Mouse (Mus musculus) adrenal gland, adult (tissue): ENCODE data around the gene Kctd11.
"Not testable (repeated sequence)": the region's sequence is repeated elsewhere in the genome, so short reads cannot be mapped to it uniquely, and the experiment has no call there.

Experiments used
- DNase-seq, 2 experiments: peaks; one replicate each; pipeline ENCODE4 v3.0.0; 2022 to 2023; ENCODE audit warnings: low spot score in 1 of 2; ENCODE audit not compliant: inconsistent age in 2 of 2

The Kctd11 gene

GRCm38 (mm10) chr11:69883527-69884151, 2.4 kb upstream of the Kctd11 start:
- peak; percentile 29 to 42 for DNase-seq

GRCm38 (mm10) chr11:69883066-69883465, 1.9 kb upstream of the Kctd11 start:
- DNase-seq = peak; percentile 24 to 62

GRCm38 (mm10) chr11:69881787-69882670, 823 bp upstream of the Kctd11 start:
- peak; percentile 19 to 39 for DNase-seq

GRCm38 (mm10) chr11:69880506-69880852, 727 bp downstream of the Kctd11 start:
- DNase-seq = no peak

- DNase-seq = peak in 1 of 2 experiments; percentile 35
These were observed 1.5 kb downstream of the Kctd11 start for GRCm38 (mm10) chr11:69879711-69880110.

GRCm38 (mm10) chr11:69878952-69879351, 2.3 kb downstream of the Kctd11 start:
- no peak for DNase-seq

GRCm38 (mm10) chr11:69878399-69878798, 2.8 kb downstream of the Kctd11 start:
- DNase-seq = no peak

- DNase-seq = no peak
These were observed 3.3 kb downstream of the Kctd11 start, which contains the start of gene Tmem95 for GRCm38 (mm10) chr11:69877878-69878277. TSS of gene Tmem95 (minus strand) at chr11:69878018.

- peak; percentile 85 to 94 for DNase-seq
These were observed 4.3 kb downstream of the Kctd11 start for GRCm38 (mm10) chr11:69876867-69877266.

GRCm38 (mm10) chr11:69876186-69876585, 5.0 kb downstream of the Kctd11 start:
- peak in 1 of 2 experiments; percentile 60 for DNase-seq

GRCm38 (mm10) chr11:69872451-69872850, 8.8 kb downstream of the Kctd11 start:
- peak; percentile 49 to 70 for DNase-seq

- DNase-seq = no peak
These were observed 9.4 kb downstream of the Kctd11 start for GRCm38 (mm10) chr11:69871822-69872221.

GRCm38 (mm10) chr11:69870289-69871069, 10.7 kb downstream of the Kctd11 start:
- no peak for DNase-seq

- no peak for DNase-seq
These were observed 13.9 kb downstream of the Kctd11 start for GRCm38 (mm10) chr11:69867335-69867734.

- DNase-seq = no peak
These were observed 15.6 kb downstream of the Kctd11 start for GRCm38 (mm10) chr11:69865561-69865960.

GRCm38 (mm10) chr11:69864138-69864860, 16.9 kb downstream of the Kctd11 start:
- DNase-seq = no peak

- not testable (repeated sequence) for DNase-seq
These were observed 17.5 kb downstream of the Kctd11 start for GRCm38 (mm10) chr11:69863729-69864128.

- no peak for DNase-seq
These were observed 22.9 kb downstream of the Kctd11 start, which contains the start of gene Tnk1 for GRCm38 (mm10) chr11:69858113-69858998. TSS of gene Tnk1 (minus strand) at chr11:69858730.

- DNase-seq = peak; percentile 55 to 76
These were observed 25.9 kb downstream of the Kctd11 start for GRCm38 (mm10) chr11:69855347-69855746.

GRCm38 (mm10) chr11:69854680-69855079, 26.5 kb downstream of the Kctd11 start:
- DNase-seq = no peak
